Mouse (Mus musculus): ENCODE results near the gene Appl2. TPM values are rescaled to one million over a fixed set of nuclear protein-coding genes. Genes with fewer than 3 reads are reported as not detected.

Gene Appl2
- total and polyA plus RNA-seq, 3 experiments: 0.15 to 0.99 TPM; not detected in 1

GRCm38 (mm10) chr10:83611863-83612262 is 36.7 kb downstream of the Appl2 start:
- Histone ChIP-seq H3K4me3 (ENCODE audit: control insufficient read depth in 1 of 2, insufficient read depth in 1 of 2, low read depth in 2 of 2, low read length in 2 of 2) (no peak overlapping the region), H3K9ac (ENCODE audit: control insufficient read depth, low read depth, low read length, poor library complexity, severe bottlenecking) (no peak overlapping the region), H3K79me2 (ENCODE audit: control insufficient read depth, insufficient read depth, low read length, poor library complexity) (no peaks in the 10 kb centered on the region), H3K36me3 (ENCODE audit: control insufficient read depth in 1 of 2, insufficient read depth in 2 of 2, low read length in 2 of 2) (no peaks in the 10 kb centered on the region), H3K9me3 (replicated peaks; ENCODE audit: insufficient read depth, low read length) (no peaks in the 10 kb centered on the region), H3K27me3 (ENCODE audit: control insufficient read depth in 1 of 2, insufficient read depth in 2 of 2, low read length in 2 of 2) (no peaks in the 10 kb centered on the region), H3K27ac (ENCODE audit: control insufficient read depth, low read depth, low read length) (no peak overlapping the region), H3K4me1 (ENCODE audit: control insufficient read depth in 1 of 2, insufficient read depth in 2 of 2, low read length in 2 of 2) (no peaks in the 10 kb centered on the region)
- TF ChIP-seq RCOR1 (IDR thresholded peaks at IDR 0.05; ENCODE audit: low read depth, low read length) (no peak), KAT2A (conservative IDR thresholded peaks at IDR 0.05; ENCODE audit: low read depth, low read length) (no peak)
- no peak for DNase-seq (ENCODE audit: low read depth, low spot score)

- no peak overlapping the region for H3K4me3 ChIP-seq (ENCODE audit: control insufficient read depth in 1 of 2, insufficient read depth in 1 of 2, low read depth in 2 of 2, low read length in 2 of 2)
- DNase-seq (ENCODE audit: low read depth, low spot score): no peak
- no peak for TF ChIP-seq MYB (IDR thresholded peaks at IDR 0.05; ENCODE audit: low read depth, low read length)
- TF ChIP-seq USF1 (IDR thresholded peaks at IDR 0.05; ENCODE audit: low read depth, low read length): no peak
- no peak for TF ChIP-seq CHD2 (IDR thresholded peaks at IDR 0.05; ENCODE audit: low read length)
- no peak for TF ChIP-seq NELFE (IDR thresholded peaks at IDR 0.05; ENCODE audit: low read depth, low read length)
- TF ChIP-seq MXI1 (IDR thresholded peaks at IDR 0.05; ENCODE audit: low read depth, low read length): no peak
- no peak for TF ChIP-seq HCFC1 (IDR thresholded peaks at IDR 0.05; ENCODE audit: low read depth, low read length)
- TF ChIP-seq TCF12 (IDR thresholded peaks at IDR 0.05; ENCODE audit: low read depth, low read length): no peak
- no peak for TF ChIP-seq MAFK (IDR thresholded peaks at IDR 0.05; ENCODE audit: borderline replicate concordance, low read depth, low read length)
- no peak for TF ChIP-seq ZNF384 (IDR thresholded peaks at IDR 0.05; ENCODE audit: low read depth, low read length)
- no peak for TF ChIP-seq MEF2A (IDR thresholded peaks at IDR 0.05; ENCODE audit: extremely low read depth, insufficient replicate concordance, low read depth, low read length, poor library complexity, severe bottlenecking)
- TF ChIP-seq ZKSCAN1 (IDR thresholded peaks at IDR 0.05; ENCODE audit: low read depth, low read length): no peak
- TF ChIP-seq MYC (IDR thresholded peaks at IDR 0.05; ENCODE audit: low read depth, low read length): no peak
- no peak for TF ChIP-seq ZMIZ1 (IDR thresholded peaks at IDR 0.05; ENCODE audit: low read depth, low read length)
- TF ChIP-seq NRF1 (IDR thresholded peaks at IDR 0.05; ENCODE audit: insufficient read depth, low read depth, low read length, poor library complexity, severe bottlenecking): no peak
- TF ChIP-seq RAD21 (IDR thresholded peaks at IDR 0.05; ENCODE audit: low read depth, low read length): no peak
- H3K79me2 ChIP-seq (ENCODE audit: control insufficient read depth, insufficient read depth, low read length, poor library complexity): no peaks in the 10 kb centered on the region
- H3K27me3 ChIP-seq (ENCODE audit: control insufficient read depth in 1 of 2, insufficient read depth in 2 of 2, low read length in 2 of 2): no peaks in the 10 kb centered on the region
- no peaks in the 10 kb centered on the region for H3K36me3 ChIP-seq (ENCODE audit: control insufficient read depth in 1 of 2, insufficient read depth in 2 of 2, low read length in 2 of 2)
- no peaks in the 10 kb centered on the region for H3K4me1 ChIP-seq (ENCODE audit: control insufficient read depth in 1 of 2, insufficient read depth in 2 of 2, low read length in 2 of 2)
- H3K9me3 ChIP-seq (replicated peaks; ENCODE audit: insufficient read depth, low read length): no peaks in the 10 kb centered on the region
- H3K9ac ChIP-seq (ENCODE audit: control insufficient read depth, low read depth, low read length, poor library complexity, severe bottlenecking): no peak overlapping the region
- H3K27ac ChIP-seq (ENCODE audit: control insufficient read depth, low read depth, low read length): no peak overlapping the region
These were observed 38.0 kb downstream of the Appl2 start for GRCm38 (mm10) chr10:83610518-83610917.
